Mouse (Mus musculus) heart, postnatal 0 days (tissue): Measurements from ENCODE around the gene Tph2.

Experiments
- CTCF ChIP-seq: IDR thresholded peaks from 2 replicates; pipeline ENCODE4 v1.5.1; 2016; ENCODE audit warnings: antibody characterized with exemption, control low read depth, low read depth
- EP300 ChIP-seq: IDR thresholded peaks from 2 replicates; pipeline ENCODE4 v1.6.1; 2016; ENCODE audit warnings: antibody characterized with exemption, low read depth

DNA sequence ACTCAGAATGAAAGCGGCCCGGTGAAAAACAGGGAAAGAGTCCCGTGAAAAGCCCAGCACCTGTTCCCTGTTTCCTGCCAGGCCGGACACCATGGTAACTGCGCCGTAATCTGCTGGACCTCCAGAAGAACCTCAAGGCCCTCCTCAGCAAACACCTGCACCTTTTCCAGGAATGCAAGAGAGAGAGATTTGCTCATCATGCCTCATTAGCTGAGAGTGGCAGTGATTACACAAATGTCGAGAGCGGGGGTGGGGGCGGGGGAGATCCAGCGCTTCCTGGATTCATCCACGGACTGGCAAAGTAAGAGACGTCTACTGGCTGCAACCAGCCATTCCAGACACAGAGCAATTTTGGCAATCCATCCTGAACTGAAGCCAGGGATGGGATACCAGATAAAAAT is 9.2 kb downstream of the Tph2 start:
- TF ChIP-seq CTCF (no peak), EP300 (no peak)
